Mouse (Mus musculus) kidney, adult 2 months (tissue): Measurements from ENCODE around the gene Nit1.

ENCODE experiments used
- CTCF ChIP-seq: fragments of 200-500 bp; conservative IDR thresholded peaks from 2 replicates; pipeline ENCODE4 v1.5.1; 2011; ENCODE audit warnings: low read depth, mild to moderate bottlenecking, control low read depth, low read length, moderate library complexity, mixed read lengths; ENCODE audit not compliant: insufficient read depth, insufficient read length
- POLR2A ChIP-seq: fragments of 200-500 bp; IDR thresholded peaks from one replicate; pipeline ENCODE4 v1.6.1; 2011; ENCODE audit warnings: low read depth, low read length, control low read depth

GRCm38 (mm10) chr1:171360656-171361055 lies 15.2 kb upstream of the Nit1 start, which contains the start of gene Klhdc9:
- TF ChIP-seq CTCF, result no peak
- no peak for TF ChIP-seq POLR2A
